Mouse (Mus musculus) CD4-positive, CD25-positive, alpha-beta regulatory T cell, adult 9 weeks (primary cell): Measurements from ENCODE around the gene Fgf13. TPM values are rescaled to one million over a fixed set of nuclear protein-coding genes. Genes with fewer than 3 reads are reported as not detected.

ENCODE experiments used
- polyA plus RNA-seq: library from polyadenylated mRNA; unstranded; fragments of 100-300 nt; shearing (Covaris generic); gene quantifications from one replicate; pipeline ENCODE4 v1.2.1, GENCODE M21; 2017

The Fgf13 gene
- 13.3 TPM for polyA plus RNA-seq

GRCm38 (mm10) chrX:59567695-59568431 is at the start of gene Fgf13:
TSS of gene Fgf13 (minus strand) at chrX:59568071.

